Mouse (Mus musculus) liver, postnatal 0 days (tissue): Measurements from ENCODE around the gene Ttc25. TPM values are rescaled to one million over a fixed set of nuclear protein-coding genes. Genes with fewer than 3 reads are reported as not detected.

ENCODE experiments used
- ATAC-seq: fragments of 200-750 bp; cut with Nextera tagmentation; 2 replicates; pipeline ENCODE4 v1.8.0; 2017; ENCODE audit warnings: mild to moderate bottlenecking, moderate library complexity
- DNase-seq: peaks from one replicate; pipeline ENCODE4 v3.0.0-alpha.2; 2016
- H3K27ac ChIP-seq: fragments of 300-500 bp; sonication (generic); 2 replicates; pipeline ENCODE4 v1.5.1; 2014; ENCODE audit warnings: antibody characterized with exemption, moderate library complexity, mild to moderate bottlenecking, low read depth
- H3K27me3 ChIP-seq: fragments of 300-500 bp; sonication (generic); 2 replicates; pipeline ENCODE4 v1.6.1; 2014; ENCODE audit warnings: low read length, control low read depth, mixed read lengths; ENCODE audit not compliant: insufficient read depth
- H3K36me3 ChIP-seq: fragments of 300-500 bp; sonication (generic); replicated peaks from 2 replicates; pipeline ENCODE4 v1.6.1; 2014; ENCODE audit warnings: mild to moderate bottlenecking, control low read depth, low read length, moderate library complexity, mixed read lengths; ENCODE audit not compliant: insufficient read depth
- H3K4me1 ChIP-seq: fragments of 300-500 bp; sonication (generic); 2 replicates; pipeline ENCODE4 v1.6.1; 2014; ENCODE audit warnings: antibody characterized with exemption, mild to moderate bottlenecking, control low read depth; ENCODE audit not compliant: insufficient read depth
- H3K4me2 ChIP-seq: fragments of 300-500 bp; sonication (generic); 2 replicates; pipeline ENCODE4 v1.6.1; 2014; ENCODE audit warnings: low read depth, mild to moderate bottlenecking, low read length, moderate library complexity, mixed read lengths
- H3K4me3 ChIP-seq: fragments of 300-500 bp; sonication (generic); 2 replicates; pipeline ENCODE4 v1.5.1; 2014; ENCODE audit warnings: low read depth, low read length
- H3K9ac ChIP-seq: fragments of 300-500 bp; sonication (generic); replicated peaks from 2 replicates; pipeline ENCODE4 v1.6.1; 2014; ENCODE audit warnings: mild to moderate bottlenecking, moderate library complexity
- H3K9me3 ChIP-seq: fragments of 300-500 bp; sonication (generic); 2 replicates; pipeline ENCODE4 v1.6.1; 2016; ENCODE audit warnings: mild to moderate bottlenecking, control low read depth, low read length, mixed read lengths
- CTCF ChIP-seq: sonication (generic); IDR thresholded peaks from 2 replicates; pipeline ENCODE4 v1.5.1; 2016; ENCODE audit warnings: antibody characterized with exemption, low read depth
- EP300 ChIP-seq: IDR thresholded peaks from 2 replicates; pipeline ENCODE4 v1.6.1; 2016; ENCODE audit warnings: antibody characterized with exemption, low read depth, mild to moderate bottlenecking
- WGBS: fragments of 180-500 bp; shearing (Covaris S2); extraction: QIAGEN DNeasy Blood & Tissue Kit; methylation state at CpG from one replicate; pipeline ENCODE4 v1.1.7; 2014; ENCODE audit not compliant: insufficient replicate concordance; 5-methylcytosine and 5-hydroxymethylcytosine counted together
- polyA plus RNA-seq: library from polyadenylated mRNA; unstranded; fragments of >200 nt; fragmentation: Nextera tagmentation; extraction: Ambion mirVana; gene quantifications from 2 replicates; pipeline ENCODE4 v1.2.1, GENCODE M21; 2015

Gene Ttc25
- polyA plus RNA-seq: 0.11 and 0.22 TPM in 2 replicates

- peak; percentile 99 for ATAC-seq
- whole genome bisulfite sequencing: 5% methylated on average over 28 of the region's 28 CpGs
- peak within 1 kb of the TSS; percentile 80 for H3K27ac ChIP-seq
- peak within 1 kb of the TSS; percentile 45 for H3K9ac ChIP-seq
- H3K36me3 ChIP-seq: no peaks in the 10 kb centered on the region
- H3K9me3 ChIP-seq: no peaks in the 10 kb centered on the region
- peak; percentile 92 for DNase-seq
- H3K27me3 ChIP-seq: no peaks in the 10 kb centered on the region
- peak within 1 kb of the TSS; percentile 69 for H3K4me2 ChIP-seq
- TF ChIP-seq EP300: 0 out of 2 replicates have a peak, but pooled peaks have one; percentile 10
- TF ChIP-seq CTCF: peak; percentile 29
- H3K4me1 ChIP-seq: peaks cover 25% of the 10 kb centered on the region
- peak within 1 kb of the TSS; percentile 48 for H3K4me3 ChIP-seq
These were observed at the start of gene Ttc25 for GRCm38 (mm10) chr11:100544832-100545745. TSS of gene Ttc25 (plus strand) at chr11:100545607.

- Histone ChIP-seq H3K27ac (no peak overlapping the region), H3K36me3 (peaks cover 87% of the 10 kb centered on the region), H3K4me2 (no peak overlapping the region), H3K9me3 (no peaks in the 10 kb centered on the region), H3K4me3 (no peak overlapping the region), H3K4me1 (no peaks in the 10 kb centered on the region), H3K27me3 (no peaks in the 10 kb centered on the region), H3K9ac (no peak overlapping the region)
- ATAC-seq: no peak
- TF ChIP-seq CTCF (no peak), EP300 (no peak)
- DNase-seq: no peak
- WGBS: 56% methylated on average over 3 of the region's 3 CpGs
These were observed 45.2 kb upstream of the Ttc25 start for GRCm38 (mm10) chr11:100500241-100500640.

- Histone ChIP-seq H3K27me3 (no peaks in the 10 kb centered on the region), H3K4me3 (no peak overlapping the region), H3K9ac (no peak overlapping the region), H3K4me2 (no peak overlapping the region), H3K9me3 (no peaks in the 10 kb centered on the region), H3K36me3 (peaks cover 87% of the 10 kb centered on the region), H3K27ac (no peak overlapping the region), H3K4me1 (no peaks in the 10 kb centered on the region)
- DNase-seq (no peak), ATAC-seq (no peak)
- 83% methylated on average over 7 of the region's 7 CpGs for WGBS
- TF ChIP-seq CTCF: no peak
- TF ChIP-seq EP300: no peak
These were observed 44.8 kb upstream of the Ttc25 start for GRCm38 (mm10) chr11:100500651-100501050.

- no peaks in the 10 kb centered on the region for H3K4me1 ChIP-seq
- no peak overlapping the region for H3K27ac ChIP-seq
- no peaks in the 10 kb centered on the region for H3K27me3 ChIP-seq
- peaks cover 87% of the 10 kb centered on the region for H3K36me3 ChIP-seq
- H3K4me3 ChIP-seq: no peak overlapping the region
- 52% methylated on average over 6 of the region's 6 CpGs for WGBS
- H3K4me2 ChIP-seq: no peak overlapping the region
- no peak overlapping the region for H3K9ac ChIP-seq
- ATAC-seq (no peak), DNase-seq (no peak)
- no peak for TF ChIP-seq EP300
- no peak for TF ChIP-seq CTCF
- H3K9me3 ChIP-seq: no peaks in the 10 kb centered on the region
These were observed 44.1 kb upstream of the Ttc25 start for GRCm38 (mm10) chr11:100501321-100501720.

GRCm38 (mm10) chr11:100504990-100505660, 40.3 kb upstream of the Ttc25 start:
- no peak overlapping the region for H3K9ac ChIP-seq
- ATAC-seq (no peak), DNase-seq (no peak)
- 88% methylated on average over 12 of the region's 12 CpGs for WGBS
- H3K4me3 ChIP-seq: no peak overlapping the region
- no peaks in the 10 kb centered on the region for H3K9me3 ChIP-seq
- no peaks in the 10 kb centered on the region for H3K27me3 ChIP-seq
- no peak overlapping the region for H3K4me2 ChIP-seq
- H3K4me1 ChIP-seq: no peaks in the 10 kb centered on the region
- H3K27ac ChIP-seq: no peak overlapping the region
- peaks cover 78% of the 10 kb centered on the region for H3K36me3 ChIP-seq
- TF ChIP-seq EP300: no peak
- TF ChIP-seq CTCF: no peak

- ATAC-seq: no peak
- no peak for TF ChIP-seq CTCF
- TF ChIP-seq EP300: no peak
These were observed 39.4 kb upstream of the Ttc25 start for GRCm38 (mm10) chr11:100505997-100506396.

More at GRCm38 (mm10) chr11:100505997-100506396, 39.4 kb upstream of the Ttc25 start:
- no peak for DNase-seq
- no peaks in the 10 kb centered on the region for H3K4me1 ChIP-seq
- no peak overlapping the region for H3K9ac ChIP-seq
- H3K4me2 ChIP-seq: no peak overlapping the region
- no peaks in the 10 kb centered on the region for H3K9me3 ChIP-seq
- no peak overlapping the region for H3K4me3 ChIP-seq
- no peak overlapping the region for H3K27ac ChIP-seq
- H3K36me3 ChIP-seq: peaks cover 74% of the 10 kb centered on the region
- no peaks in the 10 kb centered on the region for H3K27me3 ChIP-seq
- 89% methylated on average over 8 of the region's 8 CpGs for WGBS
